Mouse (Mus musculus) bone marrow, adult 2 months (tissue): ENCODE data around the gene Ppargc1a.

Experiments used
- CTCF ChIP-seq: fragments of 200-500 bp; IDR thresholded peaks from 2 replicates; pipeline ENCODE4 v1.5.1; 2011; ENCODE audit warnings: low read length, control low read depth; ENCODE audit not compliant: control insufficient read depth, insufficient read depth
- POLR2A ChIP-seq: fragments of 200-500 bp; IDR thresholded peaks from 2 replicates; pipeline ENCODE4 v1.6.1; 2011; ENCODE audit warnings: low read depth, mild to moderate bottlenecking, control low read depth, low read length, borderline replicate concordance; ENCODE audit not compliant: control insufficient read depth

GRCm38 (mm10) chr5:51553671-51554070 lies 13.9 kb downstream of the Ppargc1a start:
- TF ChIP-seq CTCF (no peak), POLR2A (no peak)
